Comparison of ENCODE assay signal across 20 mouse cellular contexts in genomic region chr9:45136442-45137169, GRCm38 (mm10). TPM values are rescaled to one million over a fixed set of nuclear protein-coding genes. Genes with fewer than 3 reads are reported as not detected.
DNase-seq lines count a peak whose midpoint lies in the region; ATAC-seq and TF ChIP-seq lines count a peak whose summit lies in the region.
"Had no signal": no experiment of that assay in that cellular context is flagged by ENCODE, and none has a peak within 500 bp of the region (broad histone marks: within the 10 kb centered on the region; RNA-seq: fewer than 3 reads in every experiment).

No protein-coding gene starts in this region.

- no peaks in the 10 kb centered on the region for H3K4me1 ChIP-seq in heart, adult 2 months (ENCODE audit: control insufficient read depth, insufficient read depth, low read length)
- peaks cover 19% of the 10 kb centered on the region for H3K4me1 ChIP-seq in liver, embryonic 13.5 days (replicated peaks)
- peaks cover 3% of the 10 kb centered on the region; the same call in 1 of the 2 replicates for H3K4me1 ChIP-seq in cerebellum, adult 2 months (ENCODE audit: control insufficient read depth, insufficient read depth, low read length)

- peak; percentile 79 for ATAC-seq in liver, embryonic 13.5 days (ENCODE audit: low read depth)
- ATAC-seq: forebrain, embryonic 14.5 days; intestine, embryonic 16.5 days had no signal

- H3K27me3 ChIP-seq in heart, adult 2 months (ENCODE audit: control insufficient read depth, insufficient read depth, low read length), result peaks cover 3% of the 10 kb centered on the region
- H3K27me3 ChIP-seq in liver, embryonic 13.5 days, result peaks cover 77% of the 10 kb centered on the region
- H3K27me3 ChIP-seq in cerebellum, adult 2 months (ENCODE audit: control insufficient read depth, insufficient read depth, low read length), result no peaks in the 10 kb centered on the region; the same call in 1 of the 2 replicates

- no peaks in the 10 kb centered on the region for H3K36me3 ChIP-seq in heart, adult 2 months (ENCODE audit: control insufficient read depth, insufficient read depth, low read length)
- H3K36me3 ChIP-seq in liver, embryonic 13.5 days, result no peaks in the 10 kb centered on the region
- H3K36me3 ChIP-seq: embryonic facial prominence, embryonic 13.5 days; G1E had no signal

- WGBS in heart, adult 2 months, result 22% methylated on average over 7 of the region's 7 CpGs
- WGBS in liver, embryonic 13.5 days (ENCODE audit: insufficient replicate concordance), result 13% methylated on average over 7 of the region's 7 CpGs
- WGBS in cerebellum, adult 2 months, result 60% methylated on average over 7 of the region's 7 CpGs

- H3K4me3 ChIP-seq in heart, adult 2 months, result no peak overlapping the region
- no peak overlapping the region for H3K4me3 ChIP-seq in liver, embryonic 13.5 days (replicated peaks)
- H3K4me3 ChIP-seq in cerebellum, adult 2 months (replicated peaks; ENCODE audit: insufficient read depth, low read depth, low read length), result no peak overlapping the region
- H3K4me3 ChIP-seq: embryonic facial prominence, embryonic 13.5 days had no signal

- H3K9ac ChIP-seq in heart, adult 2 months (ENCODE audit: low read depth, low read length), result no peak overlapping the region
- H3K9ac ChIP-seq in liver, embryonic 13.5 days, result no peak overlapping the region
- H3K9ac ChIP-seq: embryonic facial prominence, embryonic 13.5 days had no signal

- H3K4me2 ChIP-seq in liver, embryonic 13.5 days, result no peak overlapping the region
- H3K4me2 ChIP-seq: embryonic facial prominence, embryonic 13.5 days had no signal

- H3K27ac ChIP-seq in heart, adult 2 months, result peak overlapping the region; percentile 12; the same call in 1 of the 2 replicates
- peak overlapping the region; percentile 68 for H3K27ac ChIP-seq in liver, embryonic 13.5 days
- no peak overlapping the region for H3K27ac ChIP-seq in cerebellum, adult 2 months (ENCODE audit: insufficient read depth, low read length)
- H3K27ac ChIP-seq: embryonic facial prominence, embryonic 13.5 days had no signal

- intact Hi-C loops in heart, adult 2 months (cut with DNase I), result loop anchor here (5.0 kb wide), 1 partner anchor 89 kb away; no protein-coding TSS in a partner anchor
- intact Hi-C loops in heart, postnatal 36 days (cut with DNase I), result no loop called here

- H3K9me3 ChIP-seq in liver, embryonic 13.5 days (replicated peaks), result no peaks in the 10 kb centered on the region
- H3K9me3 ChIP-seq: embryonic facial prominence, embryonic 13.5 days; G1E had no signal

- TF ChIP-seq EP300 in heart, adult 2 months (IDR thresholded peaks at IDR 0.05; ENCODE audit: insufficient read depth, low read depth, low read length), result no peak

- no peak for TF ChIP-seq POLR2A in heart, adult 2 months (IDR thresholded peaks at IDR 0.05; ENCODE audit: insufficient read depth, low read depth, low read length)
- TF ChIP-seq POLR2A in cerebellum, adult 2 months (IDR thresholded peaks at IDR 0.05; ENCODE audit: borderline replicate concordance, insufficient read depth, low read length), result no peak

- no peaks in the 10 kb centered on the region for H3K79me2 ChIP-seq in heart, adult 2 months (replicated peaks; ENCODE audit: control insufficient read depth, insufficient read depth, low read length)

- no peak for DNase-seq in heart, adult 2 months
- no peak for DNase-seq in heart, postnatal 36 days
- DNase-seq in embryo, embryonic 10 days (ENCODE audit: low spot score), result peak; percentile 76
- DNase-seq in gastrocnemius, adult 8-10 months (ENCODE audit: low spot score in 2 of 2), result peak; percentile 42 to 71
- DNase-seq in liver, embryonic 13.5 days, result peak; percentile 6
- no peak for DNase-seq in lung, postnatal 4 days
- no peak for DNase-seq in cerebellum, adult 2 months
- no peak for DNase-seq in spleen, adult 18-20 months
- DNase-seq: cerebellum, adult 8-10 months; kidney, postnatal 4 days; lung, adult 18-20 months; right cerebral cortex, postnatal 14 days; thymus, postnatal 25 days had no signal

- TF ChIP-seq CTCF in heart, adult 2 months (IDR thresholded peaks at IDR 0.05), result no peak
- TF ChIP-seq CTCF in cerebellum, adult 2 months (IDR thresholded peaks at IDR 0.05; ENCODE audit: borderline replicate concordance, insufficient read depth, low read depth, low read length), result no peak

RNA-seq across cellular contexts. Expression of gene Scn4b, which starts 1.6 kb away (rescaled TPM):
- total RNA-seq in heart, adult 2 months (2021), result 10 to 100 TPM; 14.2 to 16.9 TPM
- polyA plus RNA-seq in heart, adult 2 months (2012; rRNA removed), result 5.1 and 8.3 TPM in 2 replicates
- total RNA-seq in heart, postnatal 36 days (2021), result 1 to 10 TPM; 6.3 to 7.6 TPM
- 100 to 1,000 TPM; 209 to 275 (median 247) TPM for total RNA-seq in gastrocnemius, adult 8-10 months (2022)
- 0.09 TPM in 2 replicates for polyA plus RNA-seq in liver, embryonic 13.5 days (2015; fragmentation: Nextera tagmentation; extraction: Ambion mirVana)
- 78.8 and 109 TPM in 2 replicates for polyA plus RNA-seq in cerebellum, adult 2 months (2012; rRNA removed)
- total RNA-seq: megakaryocyte progenitor cell, adult 5-6 weeks had no signal
- polyA plus RNA-seq: G1E; heart, embryonic 14.5 days had no signal

RNA-seq across cellular contexts. Expression of gene Scn2b, which starts 19.0 kb away (rescaled TPM):
- total RNA-seq in heart, adult 2 months (2021), result 1 to 10 TPM; 1.2 to 1.3 TPM
- 0.23 and 0.31 TPM in 2 replicates for polyA plus RNA-seq in heart, adult 2 months (2012; rRNA removed)
- total RNA-seq in heart, postnatal 36 days (2021), result 1 to 10 TPM; 1.2 to 1.4 TPM
- total RNA-seq in gastrocnemius, adult 8-10 months (2022), result 1 to 10 TPM; 1.5 to 2.1 (median 1.6) TPM
- 0.38 and 0.45 TPM in 2 replicates for polyA plus RNA-seq in liver, embryonic 13.5 days (2015; fragmentation: Nextera tagmentation; extraction: Ambion mirVana)
- polyA plus RNA-seq in cerebellum, adult 2 months (2012; rRNA removed), result 151 and 165 TPM in 2 replicates
- total RNA-seq: megakaryocyte progenitor cell, adult 5-6 weeks had no signal
- polyA plus RNA-seq: C2C12, G1E had no signal

RNA-seq across cellular contexts. Expression of gene BC049352, which starts 45.2 kb away (rescaled TPM):
- not detected for total RNA-seq in heart, adult 2 months (2021)
- 0.09 and 0.23 TPM in 2 replicates for polyA plus RNA-seq in heart, adult 2 months (2012; rRNA removed)
- total RNA-seq in heart, postnatal 36 days (2021), result not detected
- total RNA-seq in gastrocnemius, adult 8-10 months (2022), result 1 to 10 TPM in 3 of 4 experiments, under 1 TPM in 1; 0.78 to 1.9 (median 1.4) TPM
- polyA plus RNA-seq in liver, embryonic 13.5 days (2015; fragmentation: Nextera tagmentation; extraction: Ambion mirVana), result 0.08 and 0.09 TPM in 2 replicates
- polyA plus RNA-seq in cerebellum, adult 2 months (2012; rRNA removed), result 1.9 and 2.8 TPM in 2 replicates
- total RNA-seq: megakaryocyte progenitor cell, adult 5-6 weeks had no signal
- polyA plus RNA-seq: C2C12; forebrain, embryonic 14.5 days; G1E; heart, embryonic 14.5 days had no signal

RNA-seq across cellular contexts. Expression of gene Jaml, which starts 57.6 kb away (rescaled TPM):
- under 1 TPM; 0.20 to 0.29 TPM for total RNA-seq in heart, adult 2 months (2021)
- 0.14 and 0.18 TPM in 2 replicates for polyA plus RNA-seq in heart, adult 2 months (2012; rRNA removed)
- total RNA-seq in heart, postnatal 36 days (2021), result under 1 TPM; 0.19 to 0.24 TPM
- total RNA-seq in gastrocnemius, adult 8-10 months (2022), result under 1 TPM; 0.12 to 0.81 (median 0.24) TPM
- polyA plus RNA-seq in liver, embryonic 13.5 days (2015; fragmentation: Nextera tagmentation; extraction: Ambion mirVana), result 0.16 TPM in 2 replicates
- 3.8 and 4.2 TPM in 2 replicates for polyA plus RNA-seq in cerebellum, adult 2 months (2012; rRNA removed)
- total RNA-seq: G1E had no signal
- polyA plus RNA-seq: C2C12; embryonic facial prominence, embryonic 13.5 days; G1E had no signal

Comparison
In these comparisons a context has a peak if more than half of its experiments do, and no peak if none do; other contexts are left out.
1. DNase-seq: peak in embryo, embryonic 10 days (single experiment), gastrocnemius, adult 8-10 months (2 of 2) and liver, embryonic 13.5 days (single experiment); none in heart, adult 2 months (0 of 2), heart, postnatal 36 days (0 of 2), lung, postnatal 4 days (0 of 2), cerebellum, adult 2 months (0 of 2) and spleen, adult 18-20 months (0 of 2).
2. RNA of gene Scn4b, which starts 1.6 kb away (total RNA-seq): 209 to 275 TPM in gastrocnemius, adult 8-10 months; 14.2 to 16.9 TPM in heart, adult 2 months and 6.3 to 7.6 TPM in heart, postnatal 36 days; every median in the first group is over 10 times any median in the second.